In the genomic region with DNA sequence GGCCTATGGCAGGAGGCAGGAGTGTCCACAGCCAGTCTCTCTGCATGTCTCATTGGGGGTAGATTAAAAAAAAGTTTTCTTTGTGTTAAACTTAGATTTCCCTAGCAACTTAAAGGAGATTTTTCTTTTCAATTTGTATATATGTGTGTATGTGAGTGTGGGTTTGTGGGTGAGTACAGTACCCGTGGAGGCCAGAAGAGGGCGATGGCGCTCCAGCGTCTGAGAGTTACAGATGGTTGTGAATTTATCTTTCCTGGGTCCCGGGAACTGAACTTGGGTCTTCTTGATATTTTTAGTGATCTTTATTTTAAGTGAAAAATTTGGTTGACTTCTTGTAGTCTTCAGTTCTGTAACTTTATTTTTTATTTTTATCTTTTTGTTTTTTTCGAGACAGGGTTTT, we compare ENCODE assay signal across 18 mouse cellular contexts. TPM values are rescaled to one million over a fixed set of nuclear protein-coding genes. Genes with fewer than 3 reads are reported as not detected.
A peak's percentile ranks its signal among the peaks of the same experiment; 100 is the strongest.
DNase-seq lines count a peak whose midpoint lies in the region; ATAC-seq and TF ChIP-seq lines count a peak whose summit lies in the region.
"Had no signal": no experiment of that assay in that cellular context is flagged by ENCODE, and none has a peak within 500 bp of the region (broad histone marks: within the 10 kb centered on the region; RNA-seq: fewer than 3 reads in every experiment).

No protein-coding gene starts in this region.

- no peak overlapping the region for H3K4me3 ChIP-seq in hindbrain, postnatal 0 days (ENCODE audit: low read length)
- no peak overlapping the region for H3K4me3 ChIP-seq in hindbrain, embryonic 10.5 days
- H3K4me3 ChIP-seq in forebrain, postnatal 0 days (ENCODE audit: low read depth, low read length), result no peak overlapping the region
- H3K4me3 ChIP-seq in hindbrain, embryonic 11.5 days (ENCODE audit: low read depth, low read length), result no peak overlapping the region
- H3K4me3 ChIP-seq: embryonic facial prominence, embryonic 13.5 days; forebrain, embryonic 15.5 days; neural tube, embryonic 15.5 days had no signal

- WGBS in hindbrain, postnatal 0 days, result 85% methylated on average over 6 of the region's 6 CpGs
- whole genome bisulfite sequencing in hindbrain, embryonic 10.5 days, result 82% methylated on average over 6 of the region's 6 CpGs
- WGBS in forebrain, postnatal 0 days, result 89% methylated on average over 6 of the region's 6 CpGs
- 86% methylated on average over 6 of the region's 6 CpGs for WGBS in hindbrain, embryonic 11.5 days

- 0 out of 2 replicates have a peak, but pooled peaks cover 4% of the 10 kb centered on the region for H3K36me3 ChIP-seq in hindbrain, postnatal 0 days (ENCODE audit: insufficient read depth, low read length)
- H3K36me3 ChIP-seq in hindbrain, embryonic 10.5 days, result peaks cover 24% of the 10 kb centered on the region
- peaks cover 9% of the 10 kb centered on the region; the same call in 1 of the 2 replicates for H3K36me3 ChIP-seq in forebrain, postnatal 0 days (ENCODE audit: insufficient read depth)
- no peaks in the 10 kb centered on the region for H3K36me3 ChIP-seq in hindbrain, embryonic 11.5 days (ENCODE audit: control insufficient read depth, insufficient read depth, low read length)

- ATAC-seq in hindbrain, postnatal 0 days, result no peak
- no peak for ATAC-seq in forebrain, postnatal 0 days
- ATAC-seq in hindbrain, embryonic 11.5 days (ENCODE audit: low FRiP score), result no peak
- ATAC-seq: forebrain, embryonic 15.5 days; midbrain, embryonic 16.5 days had no signal

- DNase-seq in hindbrain, postnatal 0 days (ENCODE audit: low spot score), result no peak
- no peak for DNase-seq in hindbrain, embryonic 10.5 days (ENCODE audit: low spot score)
- peak; percentile 8 for DNase-seq in spleen, adult 12 weeks (ENCODE audit: low spot score)
- DNase-seq in spleen, postnatal 4 days (ENCODE audit: low spot score in 2 of 2), result no peak
- DNase-seq in brain, embryonic 14.5 days (ENCODE audit: low read depth), result no peak
- no peak for DNase-seq in forebrain, postnatal 0 days
- DNase-seq in cerebellum, postnatal 25 days, result no peak
- DNase-seq in hindbrain, embryonic 11.5 days (ENCODE audit: low spot score), result no peak
- DNase-seq: adrenal gland, adult 8-10 months; cerebellum, adult 9-10 months; gastrocnemius, postnatal 36 days; heart, postnatal 14 days; kidney, postnatal 14 days; right cerebral cortex, postnatal 25 days had no signal

- no peak overlapping the region for H3K27ac ChIP-seq in hindbrain, postnatal 0 days
- no peak overlapping the region for H3K27ac ChIP-seq in hindbrain, embryonic 10.5 days
- no peak overlapping the region for H3K27ac ChIP-seq in forebrain, postnatal 0 days (ENCODE audit: low read depth, low read length)
- H3K27ac ChIP-seq in hindbrain, embryonic 11.5 days (ENCODE audit: low read depth, low read length), result no peak overlapping the region
- H3K27ac ChIP-seq: embryonic facial prominence, embryonic 13.5 days; forebrain, embryonic 15.5 days; neural tube, embryonic 15.5 days had no signal

- no peaks in the 10 kb centered on the region for H3K4me1 ChIP-seq in hindbrain, postnatal 0 days (ENCODE audit: insufficient read depth, low read length)
- H3K4me1 ChIP-seq in hindbrain, embryonic 10.5 days (replicated peaks), result peaks cover under 1% of the 10 kb centered on the region; the same call in 1 of the 2 replicates
- no peaks in the 10 kb centered on the region for H3K4me1 ChIP-seq in forebrain, postnatal 0 days (ENCODE audit: insufficient read depth)
- H3K4me1 ChIP-seq in hindbrain, embryonic 11.5 days (replicated peaks; ENCODE audit: control insufficient read depth, insufficient read depth, low read length), result no peaks in the 10 kb centered on the region
- H3K4me1 ChIP-seq: embryonic facial prominence, embryonic 13.5 days; forebrain, embryonic 15.5 days; neural tube, embryonic 15.5 days had no signal

- no peak overlapping the region for H3K9ac ChIP-seq in hindbrain, postnatal 0 days (replicated peaks; ENCODE audit: low read length)
- no peak overlapping the region for H3K9ac ChIP-seq in forebrain, postnatal 0 days
- no peak overlapping the region for H3K9ac ChIP-seq in hindbrain, embryonic 11.5 days (ENCODE audit: low read depth, low read length)
- H3K9ac ChIP-seq: embryonic facial prominence, embryonic 13.5 days; forebrain, embryonic 15.5 days; neural tube, embryonic 15.5 days had no signal

- H3K4me2 ChIP-seq in hindbrain, postnatal 0 days (ENCODE audit: low read depth, low read length), result no peak overlapping the region
- no peak overlapping the region for H3K4me2 ChIP-seq in forebrain, postnatal 0 days (ENCODE audit: low read depth)
- H3K4me2 ChIP-seq in hindbrain, embryonic 11.5 days (replicated peaks; ENCODE audit: low read depth, low read length), result no peak overlapping the region
- H3K4me2 ChIP-seq: embryonic facial prominence, embryonic 13.5 days; forebrain, embryonic 15.5 days; neural tube, embryonic 15.5 days had no signal

- no peaks in the 10 kb centered on the region for H3K27me3 ChIP-seq in hindbrain, postnatal 0 days (ENCODE audit: insufficient read depth, low read length)
- no peaks in the 10 kb centered on the region for H3K27me3 ChIP-seq in hindbrain, embryonic 10.5 days (ENCODE audit: insufficient read depth, poor library complexity, severe bottlenecking)
- no peaks in the 10 kb centered on the region for H3K27me3 ChIP-seq in forebrain, postnatal 0 days (ENCODE audit: insufficient read depth, low read length)
- H3K27me3 ChIP-seq in hindbrain, embryonic 11.5 days (ENCODE audit: control insufficient read depth, insufficient read depth, low read length), result no peaks in the 10 kb centered on the region
- H3K27me3 ChIP-seq: embryonic facial prominence, embryonic 13.5 days; forebrain, embryonic 15.5 days; neural tube, embryonic 15.5 days had no signal

- no peaks in the 10 kb centered on the region for H3K9me3 ChIP-seq in hindbrain, postnatal 0 days (ENCODE audit: low read length)
- H3K9me3 ChIP-seq in hindbrain, embryonic 10.5 days, result no peaks in the 10 kb centered on the region
- H3K9me3 ChIP-seq in forebrain, postnatal 0 days (ENCODE audit: low read length), result no peaks in the 10 kb centered on the region
- no peaks in the 10 kb centered on the region for H3K9me3 ChIP-seq in hindbrain, embryonic 11.5 days (ENCODE audit: control insufficient read depth, low read length)
- H3K9me3 ChIP-seq: embryonic facial prominence, embryonic 13.5 days; forebrain, embryonic 15.5 days; neural tube, embryonic 15.5 days had no signal

- TF ChIP-seq POLR2A in brain, embryonic 14.5 days (IDR thresholded peaks at IDR 0.05; ENCODE audit: borderline replicate concordance, extremely low read depth, insufficient read depth, insufficient read length, poor library complexity, severe bottlenecking), result no peak

- TF ChIP-seq CTCF in hindbrain, postnatal 0 days (IDR thresholded peaks at IDR 0.05; ENCODE audit: low read depth), result peak; percentile 30
- TF ChIP-seq CTCF in brain, embryonic 14.5 days (IDR thresholded peaks at IDR 0.05; ENCODE audit: borderline replicate concordance, extremely low read depth, insufficient read depth, insufficient read length), result peak; percentile 30; the same call in 1 of the 2 replicates
- TF ChIP-seq CTCF in forebrain, postnatal 0 days (IDR thresholded peaks at IDR 0.05; ENCODE audit: low read depth), result no peak; the same call in 1 of the 2 replicates

RNA-seq across cellular contexts. Expression of gene Pigk, which starts 7.4 kb away (rescaled TPM):
- 35.8 and 38.2 TPM in 2 replicates for total RNA-seq in hindbrain, postnatal 0 days (2014; rRNA removed)
- 57.8 and 62.1 TPM in 2 replicates for polyA plus RNA-seq in hindbrain, postnatal 0 days (2015; fragmentation: Nextera tagmentation; extraction: Ambion mirVana)
- polyA plus RNA-seq in hindbrain, embryonic 10.5 days (2016; fragmentation: Nextera tagmentation; extraction: Ambion mirVana), result 32.7 and 39.3 TPM in 2 replicates
- 12.9 and 17.0 TPM in 2 replicates for polyA plus RNA-seq in brain, embryonic 14.5 days (2012; rRNA removed)
- 29.7 and 31.8 TPM in 2 replicates for total RNA-seq in forebrain, postnatal 0 days (2014; rRNA removed)
- polyA plus RNA-seq in forebrain, postnatal 0 days (2015; fragmentation: Nextera tagmentation; extraction: Ambion mirVana), result 41.1 and 46.0 TPM in 2 replicates
- 37.6 and 58.3 TPM in 2 replicates for polyA plus RNA-seq in hindbrain, embryonic 11.5 days (2014; fragmentation: Nextera tagmentation; extraction: Ambion mirVana)

RNA-seq across cellular contexts. Expression of gene Ak5, which starts 53.1 kb away (rescaled TPM):
- total RNA-seq in hindbrain, postnatal 0 days (2014; rRNA removed), result 14.8 and 20.4 TPM in 2 replicates
- 18.8 and 20.3 TPM in 2 replicates for polyA plus RNA-seq in hindbrain, postnatal 0 days (2015; fragmentation: Nextera tagmentation; extraction: Ambion mirVana)
- 0.62 and 1.1 TPM in 2 replicates for polyA plus RNA-seq in hindbrain, embryonic 10.5 days (2016; fragmentation: Nextera tagmentation; extraction: Ambion mirVana)
- polyA plus RNA-seq in brain, embryonic 14.5 days (2012; rRNA removed), result 1.1 and 3.4 TPM in 2 replicates
- total RNA-seq in forebrain, postnatal 0 days (2014; rRNA removed), result 14.6 and 14.8 TPM in 2 replicates
- polyA plus RNA-seq in forebrain, postnatal 0 days (2015; fragmentation: Nextera tagmentation; extraction: Ambion mirVana), result 18.0 and 27.2 TPM in 2 replicates
- polyA plus RNA-seq in hindbrain, embryonic 11.5 days (2014; fragmentation: Nextera tagmentation; extraction: Ambion mirVana), result 0.51 and 1.2 TPM in 2 replicates
